Mouse (Mus musculus) urinary bladder, adult 18-20 months (tissue): ENCODE data around the gene Taf5.

Experiments
- DNase-seq, 2 experiments: peaks; one replicate each; pipeline ENCODE4 v3.0.0; 2022; ENCODE audit warnings: low spot score in 2 of 2, mixed read lengths in 2 of 2

Taf5 gene

GRCm38 (mm10) chr19:47067096-47067882, at the start of gene Taf5:
TSS of gene Taf5 (plus strand) at chr19:47067746.
- peak; percentile 96 to 98 for DNase-seq

- DNase-seq, result no peak
Measured at GRCm38 (mm10) chr19:47017831-47018230, 49.7 kb upstream of the Taf5 start.

- DNase-seq, result no peak
Measured at GRCm38 (mm10) chr19:47018330-47018729, 49.2 kb upstream of the Taf5 start.

GRCm38 (mm10) chr19:47019326-47019725, 48.2 kb upstream of the Taf5 start:
- DNase-seq, result no peak

DNA sequence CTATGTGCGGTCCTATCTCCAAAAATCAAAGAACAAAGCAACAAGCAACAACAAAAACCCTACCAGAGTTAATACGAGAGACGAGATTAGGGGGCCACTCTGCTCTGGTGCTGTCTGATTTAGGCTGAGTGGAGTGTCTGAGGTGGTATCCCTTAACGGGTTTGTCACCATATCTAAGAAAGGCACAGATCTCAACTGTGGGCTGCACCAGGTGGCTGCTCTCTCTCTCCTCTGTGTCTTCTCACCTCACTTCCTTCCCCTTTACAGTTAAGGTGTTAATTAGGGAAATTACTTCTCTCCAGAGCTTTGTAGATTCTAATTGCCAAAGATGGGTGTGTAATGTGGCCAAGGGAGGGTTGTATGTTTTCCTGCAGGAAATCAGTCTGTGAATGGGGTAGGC, 44.8 kb upstream of the Taf5 start:
- no peak for DNase-seq

DNA sequence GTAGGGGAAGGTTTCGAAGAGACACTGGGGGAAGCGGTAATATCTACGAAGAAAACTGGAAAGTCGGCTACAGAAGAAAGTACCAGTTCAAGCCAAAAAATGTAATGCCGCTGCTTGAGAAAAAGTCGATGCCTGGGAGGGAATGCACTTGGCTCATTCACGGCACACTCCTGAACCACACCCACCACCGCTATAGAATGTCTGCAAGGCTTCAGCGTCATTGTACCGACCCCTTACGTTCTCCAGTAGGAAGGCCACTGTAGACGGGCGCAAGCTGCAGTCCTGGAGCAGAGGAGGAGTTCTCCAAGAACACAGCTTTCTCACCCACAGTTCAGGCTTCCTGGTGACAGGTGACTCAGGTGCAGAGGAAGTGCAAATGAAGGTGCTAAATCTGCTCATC, 44.0 kb upstream of the Taf5 start:
- no peak for DNase-seq

DNA sequence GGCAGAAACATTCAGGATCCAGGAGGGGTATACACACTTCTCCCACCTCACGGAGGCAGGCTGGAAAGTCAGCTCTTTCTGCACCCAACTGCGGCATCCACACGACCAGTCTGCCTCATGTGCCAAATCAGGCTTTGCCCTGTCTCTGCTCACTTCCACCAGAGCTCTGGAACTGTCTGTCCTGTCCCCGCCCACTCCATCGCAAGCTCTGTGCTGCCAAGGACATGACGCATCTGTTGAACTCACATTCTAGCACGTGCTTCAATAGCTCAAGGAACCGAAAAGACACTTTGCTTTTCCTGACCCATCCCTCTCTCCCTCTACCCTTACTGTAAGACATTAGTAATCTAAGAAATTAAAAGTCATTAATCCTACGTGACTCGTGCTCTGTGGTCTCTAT, 42.6 kb upstream of the Taf5 start:
- DNase-seq, result no peak

- no peak for DNase-seq
Measured at GRCm38 (mm10) chr19:47026513-47026912, 41.0 kb upstream of the Taf5 start.

DNA sequence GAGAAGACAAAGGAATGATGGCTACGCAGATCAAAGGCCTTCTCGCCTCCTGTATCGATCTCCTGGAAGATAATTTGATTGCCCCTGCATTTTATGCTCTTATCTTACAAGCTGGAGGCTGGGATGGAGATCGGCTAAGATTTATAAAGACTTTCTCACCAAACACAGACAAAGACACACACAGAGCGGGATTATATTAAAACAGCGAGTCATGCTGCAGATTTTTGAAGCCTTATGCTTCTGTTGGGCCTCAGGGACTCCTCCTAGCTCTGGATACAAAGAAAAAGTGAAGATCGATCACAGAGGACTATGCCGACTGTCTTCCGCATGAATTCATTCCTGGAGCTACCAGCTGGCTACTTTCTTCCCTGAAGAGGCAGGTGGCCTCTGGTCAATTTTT, 37.8 kb upstream of the Taf5 start:
- no peak for DNase-seq

- DNase-seq, result no peak
Measured at GRCm38 (mm10) chr19:47031770-47032169, 35.8 kb upstream of the Taf5 start.

GRCm38 (mm10) chr19:47034916-47035315, 32.6 kb upstream of the Taf5 start:
- DNase-seq, result no peak

DNA sequence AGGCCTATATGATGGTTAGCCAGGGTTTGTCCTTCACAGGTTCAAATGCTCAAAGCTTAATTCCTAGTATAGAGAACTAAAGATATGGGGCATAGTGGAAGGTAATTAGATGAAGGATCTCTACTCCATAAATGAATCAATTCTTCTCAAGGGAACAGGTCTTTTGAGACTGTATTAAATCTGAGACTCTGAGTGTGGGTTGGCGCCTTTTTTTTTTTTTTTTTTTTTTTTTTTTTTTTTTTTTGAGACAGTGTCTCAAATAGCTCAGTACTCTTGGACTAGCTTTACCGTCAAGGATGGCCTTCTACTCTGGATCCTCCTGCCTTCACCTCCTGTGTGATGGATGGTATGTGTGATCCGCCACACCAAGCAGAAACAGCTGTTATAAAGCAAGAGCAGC, 30.9 kb upstream of the Taf5 start:
- no peak for DNase-seq

DNA sequence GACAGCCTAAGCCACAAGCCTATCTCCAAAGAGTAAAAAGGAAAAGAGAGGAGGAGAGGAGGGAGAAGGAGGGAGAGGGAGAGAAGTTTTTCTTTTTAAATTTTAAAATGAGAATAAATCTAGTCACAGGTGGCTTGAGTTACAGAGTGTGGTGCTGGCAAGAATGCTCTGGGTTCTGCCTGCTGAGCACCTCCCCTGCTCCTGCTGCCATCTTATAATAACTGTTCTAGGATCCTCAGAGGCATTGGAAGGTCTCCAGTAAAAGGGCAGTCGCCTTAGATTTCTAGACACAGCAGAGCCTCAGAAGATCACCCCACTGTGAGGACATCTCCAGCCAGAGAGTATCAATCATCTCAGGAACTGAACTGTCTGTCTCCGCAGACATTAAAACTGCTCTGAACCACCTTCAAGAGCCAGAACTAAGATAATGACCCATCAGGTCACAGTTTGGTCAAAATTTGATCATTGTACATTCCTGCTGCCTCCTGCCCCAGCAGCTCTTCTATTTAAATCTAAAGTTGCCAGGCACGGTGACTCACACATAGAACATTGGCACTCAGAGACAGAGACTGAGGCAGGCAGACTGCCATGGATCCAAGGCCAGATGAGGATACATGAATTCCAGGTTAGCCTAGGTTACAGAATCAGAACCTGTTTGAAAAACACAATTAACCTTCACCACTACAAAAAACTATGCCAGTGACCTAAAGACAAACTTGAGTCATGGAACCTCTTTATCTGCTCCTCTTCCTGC, 26.6 kb upstream of the Taf5 start:
- DNase-seq, result no peak

- DNase-seq, result no peak
Measured at GRCm38 (mm10) chr19:47043608-47044007, 23.9 kb upstream of the Taf5 start.

DNA sequence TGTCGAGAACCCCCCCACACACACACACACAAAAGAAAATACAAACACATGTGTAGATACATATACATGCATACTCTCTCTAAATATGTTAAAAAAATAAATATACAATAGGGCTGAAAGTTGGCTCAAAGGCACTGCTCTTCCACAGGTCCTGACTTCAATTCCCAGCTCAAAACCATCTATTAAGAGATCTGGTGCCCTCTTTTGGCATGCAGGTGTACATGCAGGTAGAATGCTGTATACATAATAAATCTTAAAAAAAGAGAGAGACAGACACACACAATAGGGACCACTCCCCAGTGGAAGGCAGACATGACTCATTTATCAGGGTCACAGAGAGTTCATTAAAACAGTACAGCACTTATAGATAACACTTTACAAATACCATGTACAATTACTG, 21.2 kb upstream of the Taf5 start:
- DNase-seq, result no peak

DNA sequence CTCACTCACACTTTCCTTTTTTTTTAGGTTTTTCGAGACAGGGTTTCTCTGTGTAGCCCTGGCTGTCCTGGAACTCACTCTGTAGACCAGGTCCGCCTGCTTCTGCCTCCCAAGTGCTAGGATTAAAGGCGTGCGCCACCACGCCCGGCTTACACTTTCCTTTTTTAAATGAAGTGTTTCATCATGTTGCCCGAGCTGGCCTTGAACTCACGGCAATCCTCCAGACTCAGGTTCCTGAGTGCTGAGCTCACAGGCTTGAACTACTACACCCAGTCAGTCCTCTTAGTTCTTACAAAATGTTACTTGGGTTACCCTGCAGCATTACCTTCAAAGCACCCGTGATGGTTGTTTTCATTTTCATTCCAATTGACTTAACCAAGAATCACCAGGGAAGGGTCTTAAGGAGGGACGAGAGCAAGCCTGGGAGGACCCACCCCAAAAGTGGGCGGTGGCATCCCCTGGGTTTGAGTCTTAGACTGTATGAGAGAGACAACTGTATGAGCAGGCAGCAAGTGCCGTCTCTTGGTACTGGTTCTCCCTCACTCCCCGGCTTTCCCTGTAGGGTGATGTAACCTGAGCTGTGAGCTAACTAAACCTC, 20.2 kb upstream of the Taf5 start:
- DNase-seq, result no peak

GRCm38 (mm10) chr19:47049061-47049460, 18.5 kb upstream of the Taf5 start:
- DNase-seq, result no peak

DNA sequence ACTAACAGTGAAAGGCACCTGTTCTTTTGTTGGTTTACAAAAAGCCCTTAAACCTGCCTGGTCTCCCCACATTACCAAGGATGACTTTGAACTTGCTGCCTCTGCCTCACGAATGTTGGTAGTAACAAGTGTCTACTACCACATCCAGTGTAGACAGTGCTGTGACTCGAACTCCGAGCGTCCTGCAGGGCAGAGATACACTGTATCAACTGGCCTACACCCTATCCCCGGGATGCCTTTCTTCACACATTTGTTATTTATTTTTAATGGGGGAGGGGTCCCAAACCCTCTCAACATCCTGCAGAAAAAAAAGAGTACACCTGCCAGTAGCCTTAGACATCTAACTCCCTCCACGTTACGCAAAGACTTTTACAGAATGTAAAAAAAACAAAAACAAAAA, 17.7 kb upstream of the Taf5 start:
- no peak for DNase-seq

DNA sequence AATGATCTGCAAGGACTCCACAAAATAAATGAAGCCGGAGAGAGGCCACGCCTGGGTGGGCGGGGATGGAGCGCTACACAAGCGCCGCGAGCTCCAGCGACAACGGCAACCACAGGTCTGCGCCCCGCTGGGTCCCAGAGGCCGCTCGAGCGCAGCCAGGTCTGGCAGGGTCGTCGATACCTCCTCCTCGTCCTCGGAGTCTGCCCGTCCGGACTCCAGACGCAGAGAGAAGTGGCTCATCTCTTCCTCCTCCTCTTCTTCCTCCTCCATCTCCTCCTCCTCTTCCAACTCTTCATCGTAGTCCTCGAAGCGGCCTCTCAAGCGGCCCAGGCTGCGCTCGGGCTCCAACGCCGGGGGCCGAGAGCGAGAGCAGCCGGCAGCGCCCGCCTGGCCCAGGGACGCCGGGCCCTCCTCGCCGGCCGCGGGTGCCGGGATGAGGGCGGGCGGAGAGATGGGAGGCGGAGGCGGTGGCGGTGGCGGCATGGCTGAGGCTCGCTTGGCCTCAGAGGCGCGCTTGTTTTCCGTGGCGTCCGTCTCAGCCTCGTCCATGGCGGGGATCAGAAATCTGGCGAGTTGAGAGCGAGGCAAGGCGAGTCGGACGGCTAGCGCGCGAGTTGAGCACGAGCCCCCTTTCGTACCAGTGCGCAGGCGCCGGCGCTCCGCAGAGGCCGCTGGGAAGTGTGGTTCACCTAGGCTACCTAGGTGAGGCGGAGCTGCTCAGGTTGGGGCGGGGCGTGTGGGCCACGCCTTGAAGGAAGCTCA, 17.1 kb upstream of the Taf5 start, which contains the start of gene Pcgf6:
Gene Pcgf6 (minus strand): TSS at position 636 of the 762 bp plus-strand sequence.
- peak; percentile 68 to 77 for DNase-seq

DNA sequence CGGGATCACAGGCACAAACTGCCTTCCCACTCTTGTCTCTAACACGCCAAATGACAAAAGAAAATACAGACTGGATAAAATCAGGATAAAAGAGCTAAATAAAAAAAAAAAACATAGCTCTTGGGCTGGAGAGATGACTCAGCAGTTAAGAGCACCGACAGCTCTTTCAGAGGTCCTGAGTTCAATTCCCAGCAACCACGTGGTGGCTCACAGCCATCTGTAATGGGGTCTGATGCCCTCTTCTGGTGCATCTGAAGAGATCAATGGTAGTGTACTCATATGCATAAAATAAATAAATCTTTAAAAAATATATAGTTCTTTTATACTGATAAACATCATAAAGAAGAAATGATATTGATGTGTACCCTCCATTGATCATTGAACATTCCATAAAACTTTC, 14.6 kb upstream of the Taf5 start:
- DNase-seq, result no peak

DNA sequence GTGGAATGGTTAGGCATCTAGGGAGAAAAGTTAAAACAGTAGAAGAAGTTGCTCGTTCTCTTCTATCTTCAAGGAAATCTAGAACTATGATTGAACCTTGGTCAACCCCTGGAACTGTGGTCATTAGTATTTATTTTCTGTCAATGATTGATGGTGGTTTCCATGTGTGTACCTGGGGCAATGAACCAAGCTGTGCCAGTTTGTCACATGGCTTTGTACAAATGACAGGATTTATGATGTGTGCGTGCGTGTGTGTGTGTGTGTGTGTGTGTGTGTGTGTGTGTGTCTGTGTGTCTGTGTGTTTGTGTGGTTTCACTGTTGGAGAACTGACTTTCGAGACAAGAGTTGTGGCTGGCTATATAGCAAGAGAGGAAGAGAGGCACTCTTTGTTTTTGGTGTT, 14.1 kb upstream of the Taf5 start:
- DNase-seq, result peak; percentile 20 to 27

GRCm38 (mm10) chr19:47057684-47058083, 9.9 kb upstream of the Taf5 start:
- no peak for DNase-seq
